Mouse (Mus musculus): ENCODE results near the gene P2rx1.

The P2rx1 gene

GRCm38 (mm10) chr11:72998771-72999170 is at the start of gene P2rx1:
P2rx1 (plus strand) TSS chr11:72999103.
- no peak for DNase-seq

GRCm38 (mm10) chr11:72951137-72952000 is 47.5 kb upstream of the P2rx1 start:
- DNase-seq, result no peak

- no peak for DNase-seq
These were observed 46.7 kb upstream of the P2rx1 start for GRCm38 (mm10) chr11:72952226-72952625.

GRCm38 (mm10) chr11:72952697-72953096 is 46.2 kb upstream of the P2rx1 start:
- no peak for DNase-seq

- DNase-seq, result no peak
These were observed 45.8 kb upstream of the P2rx1 start for GRCm38 (mm10) chr11:72953116-72953439.

- no peak for DNase-seq
These were observed 45.3 kb upstream of the P2rx1 start for GRCm38 (mm10) chr11:72953440-72954151.

GRCm38 (mm10) chr11:72954216-72954615 is 44.7 kb upstream of the P2rx1 start:
- DNase-seq, result no peak

GRCm38 (mm10) chr11:72955339-72955974 is 43.4 kb upstream of the P2rx1 start:
- DNase-seq, result no peak

GRCm38 (mm10) chr11:72957318-72957717 is 41.6 kb upstream of the P2rx1 start:
- no peak for DNase-seq

GRCm38 (mm10) chr11:72959924-72960679 is 38.8 kb upstream of the P2rx1 start:
- DNase-seq, result no peak

GRCm38 (mm10) chr11:72960723-72961071 is 38.2 kb upstream of the P2rx1 start:
- DNase-seq, result no peak

GRCm38 (mm10) chr11:72961072-72961980 is 37.6 kb upstream of the P2rx1 start, which contains the start of gene Atp2a3:
Atp2a3 (plus strand) TSS chr11:72961169.
- DNase-seq, result no peak

GRCm38 (mm10) chr11:72962378-72962777 is 36.5 kb upstream of the P2rx1 start:
- DNase-seq, result no peak

GRCm38 (mm10) chr11:72963058-72963788 is 35.7 kb upstream of the P2rx1 start:
- DNase-seq, result no peak

GRCm38 (mm10) chr11:72963789-72964294 is 35.1 kb upstream of the P2rx1 start:
- no peak for DNase-seq

- DNase-seq, result no peak
These were observed 23.9 kb upstream of the P2rx1 start for GRCm38 (mm10) chr11:72974995-72975503.

- no peak for DNase-seq
These were observed 16.4 kb upstream of the P2rx1 start for GRCm38 (mm10) chr11:72982516-72982915.

- DNase-seq, result no peak
These were observed 15.6 kb upstream of the P2rx1 start for GRCm38 (mm10) chr11:72983283-72983682.

GRCm38 (mm10) chr11:72986745-72987144 is 12.2 kb upstream of the P2rx1 start:
- DNase-seq, result no peak

GRCm38 (mm10) chr11:72987234-72987633 is 11.7 kb upstream of the P2rx1 start:
- no peak for DNase-seq

- DNase-seq, result no peak
These were observed 11.1 kb upstream of the P2rx1 start for GRCm38 (mm10) chr11:72987807-72988206.

All from cerebellum, adult 11 months (tissue).